ENCODE assay signal across 8 mouse cellular contexts in genomic region chr11:5999832-6000771, GRCm38 (mm10). TPM values are rescaled to one million over a fixed set of nuclear protein-coding genes. Genes with fewer than 3 reads are reported as not detected.
DNase-seq lines count a peak whose midpoint lies in the region; ATAC-seq lines count a peak whose summit lies in the region.

No protein-coding gene starts in this region.

- H3K27me3 ChIP-seq in intestine, embryonic 14.5 days (replicated peaks; ENCODE audit: control insufficient read depth, insufficient read depth, low read length), result no peaks in the 10 kb centered on the region

- H3K9me3 ChIP-seq in intestine, embryonic 14.5 days (ENCODE audit: control insufficient read depth, low read length), result no peaks in the 10 kb centered on the region

- H3K9ac ChIP-seq in intestine, embryonic 14.5 days (ENCODE audit: low read length), result no peak overlapping the region

- peaks cover 28% of the 10 kb centered on the region for H3K4me1 ChIP-seq in intestine, embryonic 14.5 days (replicated peaks; ENCODE audit: control insufficient read depth, insufficient read depth, low read length)

- no peaks in the 10 kb centered on the region for H3K36me3 ChIP-seq in intestine, embryonic 14.5 days (ENCODE audit: control insufficient read depth, insufficient read depth, low read length)
- no peaks in the 10 kb centered on the region for H3K36me3 ChIP-seq in macrophage (ENCODE audit: inconsistent target)

- WGBS in intestine, embryonic 14.5 days, result 8% methylated on average over 8 of the region's 8 CpGs
- WGBS in macrophage (ENCODE audit: missing documents), result 3% methylated on average over 6 of the region's 8 CpGs

- no peaks in the 10 kb centered on the region for H3K79me2 ChIP-seq in macrophage (ENCODE audit: inconsistent target)

- peak overlapping the region; percentile 82 for H3K27ac ChIP-seq in intestine, embryonic 14.5 days (ENCODE audit: low read depth)
- peak overlapping the region; percentile 86 for H3K27ac ChIP-seq in macrophage

- DNase-seq in adrenal gland, postnatal 14 days, result peak; percentile 88
- peak; percentile 29 for DNase-seq in embryo, embryonic 11.5 days (ENCODE audit: low read depth, low spot score)
- peak; percentile 61 to 79 for DNase-seq in gastrocnemius, postnatal 4 days (ENCODE audit: low spot score in 2 of 2)
- DNase-seq in intestine, embryonic 14.5 days (ENCODE audit: low spot score), result peak; percentile 80
- peak; percentile 87 to 92 for DNase-seq in left cerebral cortex, adult 9 months (ENCODE audit: low spot score in 2 of 2)
- DNase-seq in retina, postnatal 7 days (ENCODE audit: low read depth, low spot score), result peak; percentile 72
- no peak for DNase-seq in c-Kit-positive CD71-positive TER-119-positive erythroid progenitor cells, embryonic 14.5 days (ENCODE audit: low spot score)

- H3K4me2 ChIP-seq in intestine, embryonic 14.5 days (ENCODE audit: low read length), result peak overlapping the region; percentile 12; the same call in 1 of the 2 replicates

- ATAC-seq in intestine, embryonic 14.5 days (replicated peaks; ENCODE audit: low FRiP score, low TSS enrichment, low read depth), result peak; percentile 80

- no peak overlapping the region for H3K4me3 ChIP-seq in intestine, embryonic 14.5 days (ENCODE audit: low read depth, low read length)
- H3K4me3 ChIP-seq in macrophage (ENCODE audit: inconsistent target), result no peak overlapping the region

RNA-seq across cellular contexts. Expression of gene Ykt6, which starts 44.6 kb away (rescaled TPM):
- total RNA-seq in adrenal gland, postnatal 14 days (2021), result 71.1 and 77.9 TPM in 2 replicates
- total RNA-seq in gastrocnemius, postnatal 4 days (2021), result 10 to 100 TPM; 61.5 to 66.0 TPM
- polyA plus RNA-seq in intestine, embryonic 14.5 days (2014; fragmentation: Nextera tagmentation; extraction: Ambion mirVana), result 23.0 and 23.3 TPM in 2 replicates
- total RNA-seq in macrophage (2018; cell fraction: chromatin; rRNA removed), result 100 to 1,000 TPM in 4 of 26 experiments, 10 to 100 TPM in 22; 36.5 to 126 (median 54.7) TPM
- 10 to 100 TPM; 65.3 to 97.8 (median 78.9) TPM for total RNA-seq in macrophage (2018; cell fraction: cytosol; rRNA removed)
- 100 to 1,000 TPM in 1 of 26 experiments, 10 to 100 TPM in 25; 46.1 to 103 (median 58.1) TPM for total RNA-seq in macrophage (2018; cell fraction: nucleus; rRNA removed)
- 70.9 to 138 TPM (median 77.0 TPM) in 3 replicates for polyA plus RNA-seq in macrophage (2018)

RNA-seq across cellular contexts. Expression of gene Gck, which starts 50.2 kb away (rescaled TPM):
- total RNA-seq in adrenal gland, postnatal 14 days (2021), result 3.8 and 18.3 TPM in 2 replicates
- total RNA-seq in gastrocnemius, postnatal 4 days (2021), result not detected
- polyA plus RNA-seq in intestine, embryonic 14.5 days (2014; fragmentation: Nextera tagmentation; extraction: Ambion mirVana), result 1.2 and 2.3 TPM in 2 replicates
- not detected for total RNA-seq in macrophage (2018; cell fraction: chromatin; rRNA removed)
- total RNA-seq in macrophage (2018; cell fraction: cytosol; rRNA removed), result not detected
- not detected for total RNA-seq in macrophage (2018; cell fraction: nucleus; rRNA removed)
- not detected in 3 replicates for polyA plus RNA-seq in macrophage (2018)
